Mouse (Mus musculus) neural tube, embryonic 12.5 days (tissue): ENCODE data around the gene Ptges. TPM values are rescaled to one million over a fixed set of nuclear protein-coding genes. Genes with fewer than 3 reads are reported as not detected.
"Not testable (repeated sequence)": the region's sequence is repeated elsewhere in the genome, so short reads cannot be mapped to it uniquely, and the experiment has no call there.

Experiments
- ATAC-seq: fragments of 200-750 bp; cut with Nextera tagmentation; 2 replicates; pipeline ENCODE4 v1.8.0; 2017; ENCODE audit warnings: low read depth, mild to moderate bottlenecking, moderate TSS enrichment, moderate library complexity; ENCODE audit not compliant: low FRiP score
- H3K27ac ChIP-seq: fragments of 300-500 bp; sonication (generic); 2 replicates; pipeline ENCODE4 v1.5.1; 2016
- H3K27me3 ChIP-seq: fragments of 300-500 bp; sonication (generic); replicated peaks from 2 replicates; pipeline ENCODE4 v1.6.1; 2016; ENCODE audit warnings: mild to moderate bottlenecking
- H3K36me3 ChIP-seq: fragments of 300-500 bp; sonication (generic); 2 replicates; pipeline ENCODE4 v1.6.1; 2016; ENCODE audit warnings: mild to moderate bottlenecking
- H3K4me1 ChIP-seq: fragments of 300-500 bp; sonication (generic); 2 replicates; pipeline ENCODE4 v1.6.1; 2016
- H3K4me2 ChIP-seq: fragments of 300-500 bp; sonication (generic); replicated peaks from 2 replicates; pipeline ENCODE4 v1.6.1; 2016; ENCODE audit warnings: mild to moderate bottlenecking
- H3K4me3 ChIP-seq: fragments of 300-500 bp; sonication (generic); 2 replicates; pipeline ENCODE4 v1.5.1; 2016
- H3K9ac ChIP-seq: fragments of 300-500 bp; sonication (generic); 2 replicates; pipeline ENCODE4 v1.6.1; 2016; ENCODE audit warnings: mild to moderate bottlenecking
- H3K9me3 ChIP-seq: fragments of 300-500 bp; sonication (generic); 2 replicates; pipeline ENCODE4 v1.6.1; 2016; ENCODE audit warnings: mild to moderate bottlenecking
- WGBS: fragments of 180-500 bp; shearing (Covaris S2); methylation state at CpG from one replicate; pipeline ENCODE4 v1.1.7; 2016; 5-methylcytosine and 5-hydroxymethylcytosine counted together
- polyA plus RNA-seq: library from polyadenylated mRNA; unstranded; fragments of >200 nt; fragmentation: Nextera tagmentation; extraction: Ambion mirVana; gene quantifications from 2 replicates; pipeline ENCODE4 v1.2.1, GENCODE M21; 2016

Ptges gene
- polyA plus RNA-seq, 1 experiment from 2014 or later: 2.9 TPM

GRCm38 (mm10) chr2:30927151-30927781 lies 2.4 kb downstream of the Ptges start:
- H3K4me3 ChIP-seq: no peak overlapping the region
- H3K9me3 ChIP-seq: no peaks in the 10 kb centered on the region
- peaks cover 12% of the 10 kb centered on the region for H3K4me1 ChIP-seq
- H3K4me2 ChIP-seq: no peak overlapping the region
- no peaks in the 10 kb centered on the region for H3K27me3 ChIP-seq
- no peaks in the 10 kb centered on the region for H3K36me3 ChIP-seq
- no peak for ATAC-seq
- no peak overlapping the region for H3K9ac ChIP-seq
- 68% methylated on average over 9 of the region's 9 CpGs for WGBS
- 0 out of 2 replicates have a peak overlapping the region, but pooled peaks have one; percentile 3 for H3K27ac ChIP-seq

- Histone ChIP-seq H3K36me3 (no peaks in the 10 kb centered on the region), H3K4me1 (peaks cover 12% of the 10 kb centered on the region), H3K4me3 (no peak overlapping the region), H3K27me3 (no peaks in the 10 kb centered on the region), H3K27ac (no peak overlapping the region), H3K9ac (no peak overlapping the region), H3K4me2 (no peak overlapping the region), H3K9me3 (no peaks in the 10 kb centered on the region)
- WGBS: 77% methylated on average over 4 of the region's 4 CpGs
- ATAC-seq: no peak
Observed at GRCm38 (mm10) chr2:30926381-30926780, 3.3 kb downstream of the Ptges start.

- 86% methylated on average over 4 of the region's 4 CpGs for WGBS
- ATAC-seq: no peak
- no peak overlapping the region for H3K9ac ChIP-seq
Observed at GRCm38 (mm10) chr2:30925181-30925580, 4.5 kb downstream of the Ptges start.

GRCm38 (mm10) chr2:30923099-30923498 lies 6.6 kb downstream of the Ptges start:
- H3K27me3 ChIP-seq: no peaks in the 10 kb centered on the region
- no peak overlapping the region for H3K4me2 ChIP-seq
- H3K4me1 ChIP-seq: peaks cover 3% of the 10 kb centered on the region; the same call in 1 of the 2 replicates
- ATAC-seq: no peak
- 81% methylated on average over 3 of the region's 3 CpGs for WGBS
- no peaks in the 10 kb centered on the region for H3K9me3 ChIP-seq
- no peaks in the 10 kb centered on the region for H3K36me3 ChIP-seq
- H3K4me3 ChIP-seq: no peak overlapping the region
- H3K27ac ChIP-seq: no peak overlapping the region
- H3K9ac ChIP-seq: no peak overlapping the region

More at GRCm38 (mm10) chr2:30925181-30925580, 4.5 kb downstream of the Ptges start:
- H3K4me3 ChIP-seq: no peak overlapping the region
- no peaks in the 10 kb centered on the region for H3K27me3 ChIP-seq
- no peak overlapping the region for H3K4me2 ChIP-seq
- H3K27ac ChIP-seq: no peak overlapping the region
- H3K9me3 ChIP-seq: no peaks in the 10 kb centered on the region
- no peaks in the 10 kb centered on the region for H3K36me3 ChIP-seq
- peaks cover 12% of the 10 kb centered on the region for H3K4me1 ChIP-seq

- Histone ChIP-seq H3K4me1 (no peaks in the 10 kb centered on the region), H3K4me2 (no peak overlapping the region), H3K36me3 (no peaks in the 10 kb centered on the region), H3K27me3 (no peaks in the 10 kb centered on the region), H3K9me3 (no peaks in the 10 kb centered on the region), H3K9ac (no peak overlapping the region), H3K4me3 (no peak overlapping the region), H3K27ac (no peak overlapping the region)
- WGBS: 85% methylated on average over 7 of the region's 7 CpGs
- no peak for ATAC-seq
Observed at GRCm38 (mm10) chr2:30920216-30920615, 9.4 kb downstream of the Ptges start.

- H3K36me3 ChIP-seq: no peaks in the 10 kb centered on the region
- no peak overlapping the region for H3K9ac ChIP-seq
- no peaks in the 10 kb centered on the region for H3K9me3 ChIP-seq
- ATAC-seq: no peak
- WGBS: 65% methylated on average over 8 of the region's 8 CpGs
- no peak overlapping the region for H3K4me3 ChIP-seq
- H3K27me3 ChIP-seq: no peaks in the 10 kb centered on the region
- H3K27ac ChIP-seq: no peak overlapping the region
- H3K4me1 ChIP-seq: no peaks in the 10 kb centered on the region
- H3K4me2 ChIP-seq: no peak overlapping the region
Observed at GRCm38 (mm10) chr2:30918780-30919329, 10.8 kb downstream of the Ptges start.

- Histone ChIP-seq H3K36me3 (no peaks in the 10 kb centered on the region), H3K4me2 (no peak overlapping the region), H3K27ac (no peak overlapping the region), H3K4me3 (no peak overlapping the region), H3K9ac (no peak overlapping the region), H3K9me3 (no peaks in the 10 kb centered on the region), H3K27me3 (0 out of 2 replicates have a peak, but pooled peaks cover 3% of the 10 kb centered on the region), H3K4me1 (no peaks in the 10 kb centered on the region)
- ATAC-seq: no peak
- WGBS: 62% methylated on average over 6 of the region's 6 CpGs
Observed at GRCm38 (mm10) chr2:30918126-30918525, 11.5 kb downstream of the Ptges start.

- Histone ChIP-seq H3K27me3 (0 out of 2 replicates have a peak, but pooled peaks cover 3% of the 10 kb centered on the region), H3K36me3 (no peaks in the 10 kb centered on the region), H3K9ac (no peak overlapping the region), H3K4me1 (no peaks in the 10 kb centered on the region), H3K4me3 (no peak overlapping the region), H3K27ac (no peak overlapping the region), H3K9me3 (no peaks in the 10 kb centered on the region), H3K4me2 (no peak overlapping the region)
- ATAC-seq: no peak
- 87% methylated on average over 7 of the region's 7 CpGs for WGBS
Observed at GRCm38 (mm10) chr2:30917649-30918048, 12.0 kb downstream of the Ptges start.

GRCm38 (mm10) chr2:30915933-30916332 lies 13.7 kb downstream of the Ptges start:
- H3K27ac ChIP-seq, H3K27me3 ChIP-seq, H3K4me3 ChIP-seq, H3K4me2 ChIP-seq, ATAC-seq, H3K9ac ChIP-seq, H3K36me3 ChIP-seq, H3K4me1 ChIP-seq, H3K9me3 ChIP-seq: not testable (repeated sequence)
- 71% methylated on average over 6 of the region's 6 CpGs for WGBS

GRCm38 (mm10) chr2:30915376-30915775 lies 14.3 kb downstream of the Ptges start:
- 85% methylated on average over 5 of the region's 5 CpGs for WGBS
- Histone ChIP-seq H3K27ac (no peak overlapping the region), H3K4me3 (no peak overlapping the region), H3K9ac (no peak overlapping the region), H3K4me2 (no peak overlapping the region), H3K27me3 (0 out of 2 replicates have a peak, but pooled peaks cover 3% of the 10 kb centered on the region), H3K36me3 (no peaks in the 10 kb centered on the region), H3K9me3 (no peaks in the 10 kb centered on the region), H3K4me1 (no peaks in the 10 kb centered on the region)
- no peak for ATAC-seq

- H3K4me2 ChIP-seq: no peak overlapping the region
- H3K9me3 ChIP-seq: no peaks in the 10 kb centered on the region
- H3K9ac ChIP-seq: no peak overlapping the region
- 0 out of 2 replicates have a peak, but pooled peaks cover 3% of the 10 kb centered on the region for H3K27me3 ChIP-seq
- H3K36me3 ChIP-seq: no peaks in the 10 kb centered on the region
- no peak overlapping the region for H3K4me3 ChIP-seq
- no peak overlapping the region for H3K27ac ChIP-seq
- WGBS: 57% methylated on average over 3 of the region's 3 CpGs
- no peaks in the 10 kb centered on the region for H3K4me1 ChIP-seq
- ATAC-seq: no peak
Observed at GRCm38 (mm10) chr2:30914836-30915235, 14.8 kb downstream of the Ptges start.

- Histone ChIP-seq H3K27ac (no peak overlapping the region), H3K27me3 (0 out of 2 replicates have a peak, but pooled peaks cover 3% of the 10 kb centered on the region), H3K4me2 (no peak overlapping the region), H3K36me3 (no peaks in the 10 kb centered on the region), H3K4me1 (no peaks in the 10 kb centered on the region), H3K9me3 (no peaks in the 10 kb centered on the region), H3K9ac (no peak overlapping the region), H3K4me3 (no peak overlapping the region)
- no peak for ATAC-seq
- WGBS: 82% methylated on average over 8 of the region's 8 CpGs
Observed at GRCm38 (mm10) chr2:30913022-30913421, 16.6 kb downstream of the Ptges start.
